Mouse (Mus musculus) adrenal gland, postnatal 10 days (tissue): ENCODE results near the gene Atpaf1. TPM values are rescaled to one million over a fixed set of nuclear protein-coding genes. Genes with fewer than 3 reads are reported as not detected.

ENCODE experiments used
- DNase-seq: peaks from one replicate; pipeline ENCODE4 v3.0.0; 2021; ENCODE audit warnings: mixed read lengths
- long read RNA-seq, 2 experiments: library from polyadenylated mRNA; stranded (forward); transcript quantifications; one replicate each; pipeline ENCODE4 v2.0.0; 2021
- total RNA-seq, 2 experiments: library from RNA; stranded (reverse); gene quantifications; 2 replicates each; pipeline ENCODE4 v1.2.3; 2021

The Atpaf1 gene
- 10 to 100 TPM; 42.8 to 52.2 TPM for total RNA-seq
- long read RNA-seq, experiment 1, transcript Atpaf1-203 (9 exons, 2,330 nt) = major isoform, 51 of 60 reads
- long read RNA-seq, experiment 1, partial matches to known transcripts = 3 of 60 reads
- long read RNA-seq, experiment 1, other reads (novel, unspliced or antisense) = 6 of 60 reads
- long read RNA-seq, experiment 2, transcript Atpaf1-203 (9 exons, 2,330 nt) = major isoform, 28 of 35 reads
- long read RNA-seq, experiment 2, partial matches to known transcripts = 4 of 35 reads
- long read RNA-seq, experiment 2, other reads (novel, unspliced or antisense) = 3 of 35 reads

DNA sequence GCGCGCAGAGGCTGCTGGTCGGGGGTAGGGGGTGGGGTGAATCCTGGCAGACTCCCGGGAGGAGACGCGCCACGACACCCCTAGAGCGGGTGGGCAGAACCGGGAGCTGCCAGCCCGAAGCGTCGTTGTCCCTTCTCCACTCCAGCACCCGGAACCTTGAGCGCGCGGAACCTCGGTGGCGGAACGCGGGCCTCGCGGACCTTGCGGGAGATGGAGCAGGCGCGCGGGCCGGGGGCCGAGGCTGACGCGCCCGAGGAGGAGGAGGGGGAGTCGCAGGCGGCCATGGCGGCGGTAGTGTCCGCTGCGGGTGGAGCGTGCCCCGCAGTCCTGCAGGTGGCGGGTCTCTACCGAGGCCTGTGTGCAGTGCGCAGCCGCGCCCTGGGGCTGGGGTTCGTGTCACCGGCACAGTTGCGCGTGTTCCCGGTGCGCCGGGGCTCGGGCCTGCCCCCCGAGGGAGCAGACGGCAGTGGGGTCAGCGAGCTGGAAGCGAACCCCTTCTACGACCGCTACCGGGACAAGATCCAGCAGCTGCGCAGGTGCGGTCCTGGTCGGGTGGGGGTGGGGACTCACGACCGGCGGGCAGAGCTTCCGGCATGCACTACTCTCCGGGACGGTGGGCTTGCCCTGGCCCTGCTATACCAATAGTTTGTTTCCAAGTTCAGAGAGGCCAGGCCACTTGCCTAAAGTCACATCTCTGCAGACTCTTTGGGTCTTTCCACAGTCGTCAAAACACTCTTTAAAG lies at the start of gene Atpaf1:
Gene Atpaf1 (plus strand): TSS at position 44 of the 742 bp plus-strand sequence.
- peak; percentile 86 for DNase-seq

- no peak for DNase-seq
Observed at GRCm38 (mm10) chr4:115734867-115735266, 49.7 kb upstream of the Atpaf1 start.

DNA sequence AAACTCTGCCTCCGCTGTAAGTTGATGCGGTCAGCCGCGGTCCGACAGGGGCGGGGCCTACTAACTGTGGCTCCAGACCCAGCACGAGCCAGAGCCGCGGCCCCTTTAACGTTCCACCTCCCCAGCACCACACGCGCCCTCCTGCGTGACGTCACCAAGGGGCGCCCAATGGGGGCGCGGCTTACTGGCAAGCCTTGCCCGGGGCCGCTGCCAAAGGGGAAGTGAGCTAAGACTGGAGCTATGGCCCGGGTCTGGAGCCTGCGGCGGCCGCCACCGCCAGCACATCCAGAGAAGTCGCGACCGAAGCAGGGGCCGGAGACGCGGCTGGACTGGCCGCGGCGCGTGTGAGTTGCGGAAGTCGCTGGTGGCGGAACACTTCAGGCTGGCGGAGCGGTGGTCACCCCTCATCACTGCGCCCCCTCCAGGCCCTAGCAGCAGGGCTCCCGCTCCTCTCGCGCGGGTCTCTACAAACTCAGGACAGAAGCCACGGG lies 47.0 kb upstream of the Atpaf1 start, which contains the start of gene Efcab14:
Gene Efcab14 (plus strand): TSS at position 194 of the 491 bp plus-strand sequence.
- peak; percentile 99 for DNase-seq

DNA sequence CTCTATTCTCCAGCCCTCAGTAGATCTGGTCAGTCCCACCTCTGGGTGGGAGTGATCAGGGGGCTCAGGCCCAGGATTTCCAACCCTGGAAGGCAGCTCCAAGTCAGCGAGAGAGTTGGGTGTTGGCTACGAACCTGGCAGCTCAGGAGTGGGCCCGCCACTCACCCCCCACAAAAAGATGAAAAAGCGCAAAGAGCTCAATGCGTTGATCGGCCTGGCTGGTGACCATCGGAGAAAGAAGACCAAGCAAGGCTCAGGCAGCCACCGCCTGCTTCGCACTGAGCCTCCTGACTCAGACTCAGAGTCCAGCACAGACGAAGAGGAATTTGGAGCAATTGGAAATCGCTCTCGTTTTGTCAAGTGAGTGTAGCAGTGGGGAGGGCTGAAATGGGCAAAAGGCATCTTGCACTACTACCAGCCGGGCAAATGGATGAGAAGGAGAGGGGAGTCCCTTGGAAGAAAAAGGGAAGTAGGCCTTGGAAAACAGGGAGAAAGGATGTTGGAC lies 46.1 kb upstream of the Atpaf1 start:
- peak; percentile 36 for DNase-seq

GRCm38 (mm10) chr4:115742658-115743057 lies 42.0 kb upstream of the Atpaf1 start:
- no peak for DNase-seq

DNA sequence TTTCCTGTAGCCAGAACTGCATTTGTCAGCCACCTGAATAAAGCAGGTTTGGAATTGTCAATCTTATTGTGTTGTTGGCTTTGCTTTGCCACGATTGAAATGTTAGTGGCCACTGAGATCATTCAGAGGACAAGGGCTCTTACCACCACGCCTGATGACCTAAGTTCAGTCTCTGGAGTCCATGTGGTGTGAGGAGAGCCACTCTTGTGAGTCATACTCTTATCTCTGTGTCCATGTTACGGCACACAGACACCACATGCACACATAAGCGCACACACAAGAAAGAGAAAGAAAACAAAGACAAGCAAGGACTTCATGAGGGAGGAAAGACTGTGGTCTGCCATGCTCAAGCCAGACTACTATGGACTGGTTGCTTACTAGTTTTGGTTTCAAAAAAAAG lies 41.5 kb upstream of the Atpaf1 start:
- no peak for DNase-seq

GRCm38 (mm10) chr4:115748181-115748580 lies 36.4 kb upstream of the Atpaf1 start:
- no peak for DNase-seq

DNA sequence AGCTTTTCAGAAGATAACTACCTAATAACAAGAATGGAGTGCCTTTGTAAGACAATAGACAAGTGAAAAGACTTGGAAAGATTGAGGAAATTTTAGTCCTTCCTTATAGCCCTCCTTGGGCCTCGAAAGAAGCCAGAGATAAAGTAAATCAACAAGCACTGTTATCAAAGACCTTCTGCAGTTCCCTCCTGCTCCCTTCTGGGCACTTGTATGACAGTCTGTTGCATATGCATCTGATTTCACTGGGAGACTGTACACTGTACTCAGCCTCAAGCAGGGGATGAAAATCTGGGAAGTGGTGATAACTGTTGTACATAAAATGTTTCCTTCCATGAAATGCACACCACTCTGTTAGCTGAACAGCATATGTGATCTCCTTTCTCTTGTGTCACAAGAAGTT lies 35.3 kb upstream of the Atpaf1 start:
- DNase-seq = no peak

GRCm38 (mm10) chr4:115754101-115754500 lies 30.5 kb upstream of the Atpaf1 start:
- DNase-seq = no peak

DNA sequence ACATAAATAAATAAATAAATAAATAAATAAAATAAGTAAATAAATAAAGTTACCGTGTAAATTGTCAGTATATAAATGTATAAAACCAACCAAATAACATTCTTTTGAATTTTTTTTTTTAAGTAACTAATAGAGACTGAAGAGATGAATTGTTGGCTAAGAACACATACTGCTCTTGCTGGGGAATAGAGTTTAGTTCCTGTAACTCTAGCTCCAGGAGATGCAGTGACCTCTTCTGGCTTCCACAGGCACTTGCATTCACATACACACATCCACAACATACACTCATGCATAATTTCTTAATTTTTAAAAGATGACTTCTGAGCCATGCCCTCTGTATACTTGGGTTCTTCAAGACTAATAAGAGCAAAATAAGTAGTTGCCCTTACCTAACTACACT lies 29.8 kb upstream of the Atpaf1 start:
- DNase-seq = no peak

DNA sequence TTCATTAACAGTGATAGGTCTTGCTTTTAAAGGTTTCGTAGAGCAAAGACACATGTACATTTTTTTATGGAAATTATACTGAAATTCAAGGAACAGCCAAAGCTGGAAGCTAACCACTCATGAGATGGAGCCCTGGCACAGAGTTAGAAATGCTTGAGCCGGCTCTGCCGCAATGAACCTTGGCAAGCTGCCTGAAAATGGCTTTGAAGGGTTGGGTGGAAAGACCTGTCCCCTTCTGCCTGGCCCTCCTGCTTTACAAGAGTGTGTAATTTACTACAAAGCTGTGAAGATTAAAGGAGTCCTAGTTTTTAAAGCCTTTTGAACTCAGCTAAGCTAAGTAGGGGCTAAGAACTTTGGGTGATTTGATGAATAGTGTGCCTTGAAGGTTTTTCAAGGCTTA lies 23.4 kb upstream of the Atpaf1 start:
- DNase-seq = peak; percentile 79

DNA sequence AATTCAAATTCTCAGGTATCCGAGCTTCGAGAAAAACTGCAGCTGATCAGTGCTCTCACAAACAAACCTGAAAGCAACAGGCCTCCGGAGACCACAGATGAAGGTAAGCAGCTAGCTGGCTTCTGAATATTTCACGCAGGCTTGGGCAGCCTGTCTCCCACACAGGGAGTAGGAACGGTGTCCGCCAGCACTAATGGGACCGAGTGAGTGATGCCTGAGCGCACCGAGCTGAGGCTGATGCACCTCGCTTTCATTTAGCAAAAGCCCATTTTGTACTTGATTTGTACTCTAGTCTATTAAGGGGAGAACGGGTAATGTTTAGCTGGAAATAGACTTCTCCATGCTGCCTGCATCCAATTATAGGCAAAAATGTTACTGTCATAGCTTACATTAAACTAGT lies 20.0 kb upstream of the Atpaf1 start:
- no peak for DNase-seq

DNA sequence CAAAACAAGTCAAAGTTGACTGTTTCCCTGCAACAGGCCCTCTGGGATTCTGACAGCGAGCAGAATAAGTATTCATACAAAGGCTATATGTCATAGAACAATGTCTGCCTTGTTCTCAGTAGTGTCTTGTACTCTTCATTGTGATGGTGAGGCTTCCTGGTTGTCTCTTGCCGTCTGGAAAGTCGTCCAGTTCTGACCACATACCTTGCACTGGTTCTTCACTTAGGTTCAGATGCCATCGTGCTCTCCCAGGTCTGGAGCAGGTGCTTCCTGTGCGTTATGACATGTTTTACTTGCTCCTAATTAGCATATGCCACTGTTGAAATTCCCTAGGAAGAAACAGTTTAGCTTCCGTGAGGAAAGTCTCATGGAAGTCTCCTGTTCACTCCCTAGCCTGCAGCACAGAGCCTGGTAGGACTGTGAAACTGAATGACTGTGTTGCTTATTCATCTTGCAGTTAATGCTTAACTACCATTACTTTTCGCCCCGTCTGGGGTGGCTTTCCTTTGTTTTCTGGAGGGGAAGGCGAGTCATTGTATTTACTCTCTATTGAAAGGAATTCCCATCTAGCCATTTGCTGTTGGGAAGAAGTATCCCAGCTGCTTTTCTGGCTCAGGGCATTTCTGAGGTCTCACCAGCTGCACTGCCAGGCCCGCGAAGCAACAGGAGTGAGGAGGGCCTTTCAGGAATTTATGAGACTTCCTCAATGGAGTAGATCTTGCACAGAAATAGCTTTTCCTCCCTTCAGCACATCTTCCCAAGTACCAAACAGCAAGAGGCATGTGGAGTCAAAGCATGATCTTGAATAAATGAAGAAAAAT lies 16.8 kb upstream of the Atpaf1 start:
- DNase-seq = no peak

DNA sequence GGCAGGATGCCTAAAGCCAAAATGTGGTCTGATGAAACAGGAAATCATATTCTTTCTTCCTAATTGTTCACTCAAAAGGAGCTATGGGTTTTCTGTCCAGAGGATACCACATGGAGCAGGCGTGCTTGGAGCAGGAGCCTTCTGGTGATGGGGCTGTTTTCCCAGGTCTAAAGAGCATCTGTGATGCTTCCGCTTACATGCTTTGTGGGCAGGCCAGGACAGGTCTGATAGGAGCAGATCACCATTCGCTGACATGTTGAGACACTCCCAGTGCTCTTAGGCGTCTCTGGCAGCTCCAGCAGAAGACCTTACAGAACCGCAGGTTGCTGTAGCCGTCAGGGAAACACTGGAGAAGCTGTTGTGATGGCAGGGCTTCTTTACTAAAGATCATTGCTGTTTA lies 9.6 kb upstream of the Atpaf1 start:
- DNase-seq = no peak

DNA sequence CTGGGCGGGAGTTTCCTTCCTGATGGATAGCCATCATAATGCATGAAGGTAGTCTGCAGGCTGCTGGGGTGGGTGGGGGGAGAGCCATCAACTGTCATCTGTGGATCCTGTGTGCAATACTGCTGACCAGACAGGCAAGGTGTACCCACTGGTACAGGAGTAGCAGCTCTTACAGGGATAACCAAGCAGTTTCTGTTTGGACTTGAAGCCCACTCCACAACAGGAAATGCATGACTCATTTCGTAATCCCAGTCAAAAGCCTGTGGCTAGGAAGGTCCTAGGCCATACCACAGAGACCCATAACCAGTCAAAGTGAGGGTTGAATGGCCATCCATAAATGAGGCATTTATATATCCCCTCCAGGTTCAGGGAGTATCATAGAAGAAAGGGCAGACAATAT lies 7.0 kb upstream of the Atpaf1 start:
- no peak for DNase-seq

GRCm38 (mm10) chr4:115780269-115780668 lies 4.3 kb upstream of the Atpaf1 start:
- DNase-seq = no peak

DNA sequence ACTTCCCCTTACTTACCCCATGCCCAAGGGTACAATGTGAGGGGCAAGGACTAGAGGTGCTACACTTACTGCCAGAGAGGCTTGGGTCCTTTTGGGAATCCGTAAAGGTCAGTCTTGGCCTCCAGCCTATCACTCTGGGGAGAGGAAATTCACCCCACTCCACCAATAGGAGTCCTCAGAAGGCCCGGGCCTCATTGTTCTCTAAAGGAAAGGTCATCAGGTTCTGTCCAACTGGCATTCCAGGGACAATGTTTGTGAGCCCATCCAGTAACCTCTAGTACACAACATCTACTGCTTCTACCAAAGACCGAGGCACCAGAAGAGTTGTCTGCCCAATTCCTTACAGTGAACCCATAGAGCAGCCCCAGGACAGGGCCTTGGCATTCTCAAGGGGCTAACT lies 3.7 kb upstream of the Atpaf1 start, which contains the start of gene Tex38:
Gene Tex38 (minus strand): TSS at position 101 of the 400 bp plus-strand sequence.
- no peak for DNase-seq

GRCm38 (mm10) chr4:115782026-115782805 lies 2.4 kb upstream of the Atpaf1 start:
- peak; percentile 49 for DNase-seq

DNA sequence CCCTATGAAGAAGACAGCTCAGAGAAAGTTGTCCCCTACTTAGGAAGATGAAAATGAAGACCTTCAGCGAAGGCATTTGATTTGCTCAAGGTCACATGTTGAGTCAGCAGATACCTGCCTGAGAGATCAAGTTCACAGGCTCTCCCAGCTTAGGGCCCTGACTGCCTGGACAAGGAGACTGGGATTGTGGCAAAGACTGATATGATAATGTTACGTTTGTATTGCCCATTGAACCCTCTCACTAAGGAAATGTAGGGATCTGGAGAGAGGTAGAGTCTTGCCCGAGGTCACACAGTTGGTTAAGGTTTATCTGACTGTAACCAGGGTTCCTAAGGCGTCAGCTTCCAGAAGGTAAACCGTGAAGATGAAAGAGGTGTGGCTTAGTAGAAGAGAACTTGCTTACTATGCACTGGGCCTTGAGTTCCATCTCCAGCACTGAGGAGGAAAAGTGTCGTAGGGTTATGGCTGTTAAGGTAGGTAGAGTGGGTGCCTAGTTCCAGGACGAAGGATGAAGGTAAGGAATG lies 961 bp downstream of the Atpaf1 start:
- DNase-seq = peak; percentile 30

GRCm38 (mm10) chr4:115790864-115791263 lies 6.3 kb downstream of the Atpaf1 start:
- no peak for DNase-seq

- no peak for DNase-seq
Observed at GRCm38 (mm10) chr4:115795360-115795759, 10.7 kb downstream of the Atpaf1 start.
